Mouse (Mus musculus): ENCODE data around the gene Anp32b. TPM values are rescaled to one million over a fixed set of nuclear protein-coding genes. Genes with fewer than 3 reads are reported as not detected.

The Anp32b gene
- total RNA-seq, 2 experiments from 2014 or later = 52.0 to 52.7 TPM

GRCm38 (mm10) chr4:46451240-46451757, 597 bp downstream of the Anp32b start:
- peak; percentile 59 to 83 for DNase-seq (ENCODE audit: extremely low spot score in 1 of 2, low spot score in 2 of 2)
- intact Hi-C loops (cut with DNase I) = loop anchor here (5.0 kb wide), 1 partner anchor 59 kb away; no protein-coding TSS in a partner anchor

GRCm38 (mm10) chr4:46451758-46452480, 1.2 kb downstream of the Anp32b start:
- peak; percentile 43 to 91 for DNase-seq (ENCODE audit: extremely low spot score in 1 of 2, low spot score in 2 of 2)
- intact Hi-C loops (cut with DNase I) = loop anchor here (5.0 kb wide), 1 partner anchor 60 kb away; no protein-coding TSS in a partner anchor

GRCm38 (mm10) chr4:46452481-46452850, 1.8 kb downstream of the Anp32b start:
- intact Hi-C loops (cut with DNase I) = loop anchor here (5.0 kb wide), 1 partner anchor 60 kb away; no protein-coding TSS in a partner anchor
- DNase-seq (ENCODE audit: extremely low spot score in 1 of 2, low spot score in 2 of 2) = peak; percentile 20 to 76

GRCm38 (mm10) chr4:46452855-46453719, 2.4 kb downstream of the Anp32b start:
- intact Hi-C loops (cut with DNase I) = loop anchor here (5.0 kb wide), 1 partner anchor 61 kb away; no protein-coding TSS in a partner anchor
- DNase-seq (ENCODE audit: extremely low spot score in 1 of 2, low spot score in 2 of 2) = no peak

GRCm38 (mm10) chr4:46454097-46454864, 3.6 kb downstream of the Anp32b start:
- intact Hi-C loops (cut with DNase I) = loop anchor here (5.0 kb wide), 1 partner anchor 62 kb away; no protein-coding TSS in a partner anchor
- no peak for DNase-seq (ENCODE audit: extremely low spot score in 1 of 2, low spot score in 2 of 2)

GRCm38 (mm10) chr4:46456762-46457161, 6.1 kb downstream of the Anp32b start:
- intact Hi-C loops (cut with DNase I) = no loop called here

GRCm38 (mm10) chr4:46457186-46457585, 6.5 kb downstream of the Anp32b start:
- intact Hi-C loops (cut with DNase I) = no loop called here
- no peak for DNase-seq (ENCODE audit: extremely low spot score in 1 of 2, low spot score in 2 of 2)

More at GRCm38 (mm10) chr4:46456762-46457161, 6.1 kb downstream of the Anp32b start:
- DNase-seq (ENCODE audit: extremely low spot score in 1 of 2, low spot score in 2 of 2) = no peak

GRCm38 (mm10) chr4:46458411-46458810, 7.7 kb downstream of the Anp32b start:
- intact Hi-C loops (cut with DNase I) = no loop called here
- no peak for DNase-seq (ENCODE audit: extremely low spot score in 1 of 2, low spot score in 2 of 2)

GRCm38 (mm10) chr4:46463130-46463830, 12.6 kb downstream of the Anp32b start:
- intact Hi-C loops (cut with DNase I) = loop anchor here (5.0 kb wide), 1 partner anchor 261 kb away; no protein-coding TSS in a partner anchor
- DNase-seq (ENCODE audit: extremely low spot score in 1 of 2, low spot score in 2 of 2) = peak in 1 of 2 experiments; percentile 38

GRCm38 (mm10) chr4:46465740-46466139, 15.0 kb downstream of the Anp32b start:
- no peak for DNase-seq (ENCODE audit: extremely low spot score in 1 of 2, low spot score in 2 of 2)
- intact Hi-C loops (cut with DNase I) = no loop called here

GRCm38 (mm10) chr4:46475101-46475500, 24.4 kb downstream of the Anp32b start:
- DNase-seq (ENCODE audit: extremely low spot score in 1 of 2, low spot score in 2 of 2) = no peak
- intact Hi-C loops (cut with DNase I) = no loop called here

- intact Hi-C loops (cut with DNase I) = no loop called here
- DNase-seq (ENCODE audit: extremely low spot score in 1 of 2, low spot score in 2 of 2) = no peak
Observed at GRCm38 (mm10) chr4:46479081-46479480, 28.4 kb downstream of the Anp32b start.

GRCm38 (mm10) chr4:46485696-46486417, 35.2 kb downstream of the Anp32b start:
- peak; percentile 45 to 87 for DNase-seq (ENCODE audit: extremely low spot score in 1 of 2, low spot score in 2 of 2)
- intact Hi-C loops (cut with DNase I) = no loop called here

- intact Hi-C loops (cut with DNase I) = no loop called here
- DNase-seq (ENCODE audit: extremely low spot score in 1 of 2, low spot score in 2 of 2) = peak; percentile 57 to 93
Observed at GRCm38 (mm10) chr4:46487348-46487747, 36.6 kb downstream of the Anp32b start.

- intact Hi-C loops (cut with DNase I) = no loop called here
- peak; percentile 92 to 97 for DNase-seq (ENCODE audit: extremely low spot score in 1 of 2, low spot score in 2 of 2)
Observed at GRCm38 (mm10) chr4:46489028-46489925, 38.6 kb downstream of the Anp32b start, which contains the start of gene Nans. Nans (plus strand) TSS chr4:46489248.

GRCm38 (mm10) chr4:46493071-46493470, 42.4 kb downstream of the Anp32b start:
- intact Hi-C loops (cut with DNase I) = no loop called here
- DNase-seq (ENCODE audit: extremely low spot score in 1 of 2, low spot score in 2 of 2) = no peak
